In genomic region chr9:108799564-108799963, GRCm38 (mm10) we compare ENCODE assay signal across 2 mouse cellular contexts.
A peak's percentile ranks its signal among the peaks of the same experiment; 100 is the strongest.
TF ChIP-seq lines count a peak whose summit lies in the region.

No protein-coding gene starts in this region.

TF ChIP-seq in CH12.LX, 34 proteins besides CTCF, POLR2A, EP300 and RAD21:
- no peak for TF ChIP-seq ELF1 (IDR thresholded peaks at IDR 0.05; ENCODE audit: low read depth, low read length)
- TF ChIP-seq ZNF384 (IDR thresholded peaks at IDR 0.05; ENCODE audit: low read depth, low read length), result peak; percentile 75
- TF ChIP-seq JUN (IDR thresholded peaks at IDR 0.05; ENCODE audit: insufficient read depth, low read depth, low read length), result no peak
- TF ChIP-seq CHD2 (IDR thresholded peaks at IDR 0.05; ENCODE audit: low read length), result no peak
- TF ChIP-seq SMC3 (IDR thresholded peaks at IDR 0.05; ENCODE audit: low read depth, low read length), result peak; percentile 49
TF ChIP-seq in CH12.LX: peak in this region for 2.

TF ChIP-seq in MEL, 35 proteins besides CTCF, POLR2A, EP300 and RAD21:
- peak; percentile 84 for TF ChIP-seq ZNF384 (IDR thresholded peaks at IDR 0.05; ENCODE audit: low read depth, low read length)
- TF ChIP-seq RCOR1 (IDR thresholded peaks at IDR 0.05; ENCODE audit: low read depth, low read length), result no peak
- no peak for TF ChIP-seq TCF12 (IDR thresholded peaks at IDR 0.05; ENCODE audit: low read depth, low read length)
